Mouse (Mus musculus) fibroblast of lung, adult 2 months (primary cell): ENCODE results near the gene Slc7a11.
A peak's percentile ranks its signal among the peaks of the same experiment; 100 is the strongest.

Experiments
- DNase-seq: peaks from one replicate; pipeline ENCODE4 v3.0.0-alpha.2; 2011; ENCODE audit warnings: low read depth

Gene Slc7a11

DNA sequence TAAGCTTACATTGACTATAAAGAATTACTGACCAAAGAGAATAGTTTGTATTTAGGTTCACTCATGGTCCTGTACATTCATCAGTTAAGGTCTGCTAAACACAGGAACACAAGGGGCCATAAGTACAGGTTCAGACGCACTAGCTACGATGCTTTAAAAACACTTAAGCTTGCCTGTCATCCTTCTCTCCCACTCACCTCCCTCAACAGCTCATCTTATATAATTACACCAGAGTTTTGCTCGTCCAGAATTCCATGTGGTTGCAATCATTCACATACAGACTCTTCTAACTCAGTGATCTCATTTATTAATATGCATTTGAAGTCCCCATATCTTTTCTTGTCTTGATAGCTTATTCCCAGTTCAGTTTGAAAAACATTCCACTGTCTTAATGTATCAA, 458.6 kb downstream of the Slc7a11 start:
- no peak for DNase-seq

DNA sequence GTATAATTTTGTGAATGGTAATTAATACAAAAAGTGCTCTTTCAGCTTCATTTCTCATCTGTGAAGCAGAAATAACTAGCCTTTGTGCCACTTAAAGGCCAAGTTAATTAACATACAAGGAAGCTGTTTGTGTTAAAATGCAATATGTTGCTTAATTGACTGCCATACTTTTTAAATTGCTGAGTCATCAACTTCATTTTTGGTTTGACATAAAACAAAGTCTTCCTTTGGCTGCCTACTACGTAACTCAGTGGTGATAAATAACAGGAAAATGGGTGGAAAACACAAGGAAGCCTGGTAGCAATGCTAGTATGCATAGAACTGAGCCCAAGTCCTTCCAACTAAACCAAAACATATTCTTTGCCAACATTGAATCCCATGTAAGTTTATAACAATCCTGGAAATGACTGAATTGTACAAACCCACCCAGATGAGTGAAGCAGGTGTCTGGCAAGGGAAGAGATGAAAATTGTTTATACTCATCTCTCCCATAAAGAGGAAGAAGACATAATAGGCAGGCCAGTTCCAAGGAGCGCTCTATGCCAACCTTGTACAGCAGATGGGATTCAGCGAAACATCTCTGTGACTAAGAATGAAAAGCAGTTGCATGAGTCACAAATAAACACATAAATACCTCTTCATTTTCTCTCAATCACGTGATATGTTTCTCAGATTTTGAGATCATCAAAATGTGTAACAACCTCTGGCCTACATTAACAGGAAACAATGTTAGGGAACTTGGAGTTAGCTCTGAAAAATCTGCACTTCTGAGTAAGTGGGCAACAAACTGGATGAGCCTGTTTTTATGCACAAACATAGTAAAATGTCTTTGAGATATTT, 459.8 kb downstream of the Slc7a11 start:
- no peak for DNase-seq

DNA sequence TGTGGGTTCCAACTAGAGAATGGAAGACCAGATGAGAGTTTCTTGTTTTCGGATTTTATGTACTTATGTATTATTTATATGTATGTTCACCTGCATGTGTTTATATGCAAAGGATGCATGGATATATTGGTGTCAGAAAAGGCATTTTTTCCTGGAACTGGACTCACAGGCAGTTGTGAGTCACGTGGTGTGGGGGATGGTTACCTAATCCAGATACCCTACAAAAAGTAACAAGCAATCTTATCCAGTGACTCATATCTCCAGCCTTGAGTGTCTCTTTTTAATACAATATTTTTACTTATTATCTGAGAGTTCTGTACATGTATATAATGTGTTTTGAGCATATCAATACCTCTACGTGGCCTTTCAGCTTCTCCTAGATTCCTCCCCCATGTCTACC, 469.4 kb downstream of the Slc7a11 start:
- no peak for DNase-seq

DNA sequence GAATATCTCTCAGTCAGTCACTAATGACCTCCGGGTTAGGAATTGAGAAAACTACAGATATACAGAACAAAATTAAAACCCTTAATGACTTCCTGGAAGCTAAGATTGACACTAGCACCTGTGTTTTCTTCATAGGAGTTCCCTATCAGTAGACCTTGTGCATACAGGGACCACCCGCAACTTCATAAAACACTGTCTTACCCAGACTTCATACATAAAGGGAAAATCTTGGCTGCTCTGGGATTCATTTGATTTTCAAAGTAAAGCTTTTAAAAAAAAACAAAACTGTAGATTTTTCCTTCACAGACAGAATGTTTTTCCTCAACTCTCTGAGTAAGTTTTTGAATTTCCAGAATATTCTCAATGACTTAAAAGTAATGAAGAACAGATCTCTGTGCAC, 477.8 kb downstream of the Slc7a11 start:
- DNase-seq = no peak

DNA sequence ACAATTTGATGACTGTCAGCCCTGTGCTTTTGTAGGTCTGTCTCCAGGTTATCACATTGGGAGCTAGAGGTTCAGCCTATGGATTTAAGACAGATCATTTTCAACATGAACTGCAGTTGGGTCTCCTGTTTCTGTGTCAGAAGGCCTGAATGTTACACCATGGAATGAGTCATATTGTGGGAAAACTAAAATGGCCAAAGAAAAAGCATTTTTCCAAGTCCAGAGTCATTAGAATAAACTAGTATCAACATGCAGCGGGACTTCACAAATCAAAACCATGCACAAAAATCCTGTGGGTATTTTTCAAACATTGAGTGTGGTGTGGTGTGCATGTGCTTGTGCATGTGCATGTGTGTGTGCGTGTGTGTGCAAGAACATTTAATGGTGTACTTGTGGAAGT, 482.8 kb downstream of the Slc7a11 start:
- DNase-seq = peak; percentile 66

DNA sequence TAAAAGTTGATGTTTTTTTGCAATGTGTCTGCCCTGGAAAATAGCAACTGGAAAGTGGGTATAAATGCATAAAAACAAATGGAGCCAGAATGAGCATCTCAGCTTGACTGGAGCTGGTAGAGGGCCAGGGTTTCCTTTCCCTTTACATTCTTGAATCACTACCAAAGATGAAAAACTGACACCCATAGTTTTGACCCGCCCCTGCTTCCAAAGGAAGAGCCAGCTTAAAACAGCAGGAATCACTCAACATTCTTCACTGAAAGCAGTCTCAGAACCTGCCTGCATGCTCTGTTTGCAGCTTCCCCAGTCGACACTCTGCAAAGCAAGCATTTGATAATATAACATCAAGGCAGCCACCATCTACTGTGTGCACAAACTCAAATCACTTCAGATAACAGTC, 496.6 kb downstream of the Slc7a11 start:
- DNase-seq = no peak

DNA sequence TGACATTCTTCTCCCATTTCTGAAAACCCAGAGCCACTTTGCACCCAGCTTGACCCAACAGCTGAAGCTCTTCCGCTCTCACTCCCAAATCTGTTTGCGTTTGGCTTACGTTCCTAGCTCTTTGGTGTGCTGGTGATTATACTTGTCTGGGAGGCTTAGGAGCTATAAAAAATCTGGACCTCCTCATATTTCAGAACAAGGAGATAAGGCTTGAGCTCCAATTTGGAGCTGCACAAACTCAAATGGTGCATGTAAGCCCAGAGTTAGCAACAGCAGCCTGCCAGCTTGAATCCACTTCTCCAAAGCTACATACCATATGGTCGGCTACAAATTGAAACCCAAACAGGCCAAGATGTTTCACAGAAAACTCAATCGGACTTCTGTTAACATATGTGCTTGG, 498.6 kb downstream of the Slc7a11 start:
- no peak for DNase-seq

DNA sequence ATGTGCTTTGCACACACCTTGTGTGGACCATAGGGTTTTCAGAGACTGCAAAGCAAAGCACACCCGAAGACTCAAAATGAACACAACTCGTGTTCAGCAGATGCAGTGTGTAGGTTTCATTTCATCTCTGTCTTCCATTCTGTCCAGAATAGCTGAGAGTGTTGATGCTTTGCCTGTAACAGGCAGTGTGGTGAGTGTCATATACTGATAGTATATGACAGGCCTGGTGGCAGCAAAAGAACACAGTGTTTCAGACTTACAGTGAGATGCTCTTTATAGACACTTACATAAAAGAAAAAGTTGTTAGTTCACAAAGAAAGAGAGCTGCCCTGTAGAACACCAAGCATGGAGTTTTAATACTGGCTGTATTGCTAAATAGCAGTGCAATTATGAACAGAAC, 505.8 kb downstream of the Slc7a11 start:
- DNase-seq = no peak

DNA sequence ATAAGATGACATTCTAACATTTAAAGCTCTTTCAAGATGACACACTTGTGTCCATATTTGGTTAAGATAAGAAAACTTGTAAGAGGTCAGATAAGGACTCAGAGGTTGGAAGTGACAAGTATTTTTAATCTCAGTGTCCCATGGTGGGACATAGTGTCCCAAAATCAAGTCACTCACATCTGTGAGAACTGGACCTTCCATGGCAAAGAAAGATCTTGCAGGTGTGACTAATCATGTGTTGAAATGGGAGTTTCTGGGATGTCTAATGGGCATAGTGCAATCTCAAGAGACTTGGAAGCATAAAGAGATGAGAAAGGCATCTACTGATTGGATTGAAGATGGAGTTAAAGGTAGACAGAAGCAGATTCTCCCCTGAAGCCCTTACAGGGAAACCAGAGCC, 513.9 kb downstream of the Slc7a11 start:
- no peak for DNase-seq

DNA sequence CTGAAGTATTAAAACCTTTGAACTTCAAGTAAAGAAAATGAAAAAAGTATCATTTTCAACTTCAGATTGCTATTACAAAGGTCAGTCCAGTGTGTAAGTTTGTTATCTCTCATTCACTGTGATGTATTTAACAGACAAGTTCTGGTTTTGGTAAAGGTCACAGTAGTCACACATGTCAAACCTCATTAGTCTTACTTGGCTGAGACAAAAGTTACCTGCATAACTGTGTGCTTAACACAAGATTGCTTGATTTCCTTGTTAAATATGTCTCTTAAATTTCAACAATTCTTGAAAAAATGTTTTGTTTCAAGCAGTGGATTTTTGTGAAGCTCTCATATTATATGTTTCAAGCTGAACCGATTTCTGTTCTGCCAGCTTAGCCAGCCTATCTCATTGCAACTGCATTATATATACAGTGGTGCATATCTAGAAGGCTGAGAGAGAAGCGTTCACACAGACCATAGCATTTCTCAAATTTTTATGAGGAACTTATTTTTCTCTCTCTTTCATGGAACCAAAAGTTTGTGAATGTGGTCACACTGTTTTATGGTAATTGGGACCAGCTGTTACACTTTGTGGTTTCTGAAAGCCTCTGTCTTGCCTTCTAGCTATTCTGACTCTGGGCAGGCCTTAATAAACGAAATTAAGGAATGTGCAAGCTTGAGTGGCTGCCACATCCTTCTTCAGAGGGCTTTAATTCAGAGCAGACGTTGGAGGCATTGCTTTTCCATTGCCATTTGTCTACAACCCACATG, 514.7 kb downstream of the Slc7a11 start:
- DNase-seq = peak; percentile 88

DNA sequence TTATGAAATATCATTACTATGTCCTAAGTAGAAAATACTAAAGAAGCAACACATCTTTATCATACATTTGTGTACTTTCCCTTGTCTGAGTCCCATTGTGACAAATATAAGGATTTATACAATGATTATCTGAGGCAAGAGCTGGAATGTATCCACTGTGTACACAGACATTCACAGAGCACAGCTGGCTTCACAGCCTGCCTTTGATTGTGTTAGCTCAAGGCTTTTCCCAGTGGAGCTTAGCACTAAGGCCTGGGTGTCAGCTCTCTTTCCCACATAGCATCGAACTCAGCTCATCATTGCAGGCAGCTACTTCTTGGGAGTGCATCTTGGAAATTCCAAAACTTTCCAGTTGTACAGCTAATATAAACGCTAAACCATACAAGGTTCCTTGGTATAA, 529.5 kb downstream of the Slc7a11 start:
- no peak for DNase-seq

DNA sequence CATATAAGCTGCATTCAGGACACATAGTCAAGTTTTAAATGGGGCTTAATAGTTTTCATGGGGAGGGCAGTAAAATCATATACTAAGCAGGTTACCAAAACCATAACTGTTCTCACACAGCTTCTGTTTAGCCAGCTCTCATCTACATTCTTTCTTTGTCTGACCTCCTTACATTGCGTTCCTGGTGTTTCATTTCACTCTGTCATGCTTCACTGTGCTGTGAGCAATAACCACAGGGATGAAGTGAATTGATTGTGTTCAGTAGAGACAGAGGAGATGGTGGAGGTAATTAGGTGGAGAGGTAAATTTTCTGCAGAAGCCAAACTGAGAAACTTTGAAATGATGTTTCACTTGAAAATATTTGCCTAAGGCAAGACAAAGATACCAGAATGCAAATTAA, 532.5 kb downstream of the Slc7a11 start:
- no peak for DNase-seq

DNA sequence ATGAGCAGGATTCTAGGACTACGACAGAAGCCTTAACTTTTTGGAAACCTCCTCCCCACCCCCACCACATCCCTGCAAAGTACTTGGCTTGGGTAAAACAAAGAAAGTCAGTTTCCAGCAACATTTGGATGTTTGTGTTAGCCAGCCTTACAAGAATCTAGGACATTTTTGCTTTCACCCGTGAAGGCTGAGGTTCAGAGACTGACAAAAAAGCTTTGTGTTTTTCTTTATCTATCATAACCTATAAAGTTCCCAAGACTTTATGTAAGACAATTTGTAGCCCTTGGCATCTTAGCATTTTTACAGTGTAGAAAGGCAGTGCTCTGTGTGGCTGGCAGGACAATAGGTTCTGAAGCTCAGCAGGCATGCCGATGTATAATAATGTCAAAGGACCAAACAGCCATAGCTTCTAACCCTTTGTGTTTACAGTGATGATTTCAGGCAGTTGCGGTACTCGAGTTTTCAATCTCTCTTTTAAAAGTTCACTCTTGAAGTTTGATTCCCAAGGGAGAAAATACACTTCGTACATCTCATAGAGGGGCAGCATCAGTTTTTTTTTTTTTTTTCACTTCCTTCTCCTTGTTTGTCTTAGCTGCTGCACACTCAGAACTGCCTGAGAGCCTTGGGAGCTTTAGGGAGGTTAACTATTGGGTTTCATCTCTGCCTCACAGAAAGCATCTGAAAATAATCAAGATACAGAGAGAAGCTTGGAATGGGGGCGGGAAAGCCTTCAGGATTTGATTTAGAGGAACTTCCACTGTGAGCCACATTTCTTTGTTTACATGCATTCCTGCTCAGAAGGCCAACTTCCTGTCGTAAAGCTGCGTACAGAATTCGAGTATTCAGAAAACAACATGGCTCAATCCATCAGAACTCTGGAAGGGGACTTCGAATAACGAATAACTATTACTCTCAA, 534.7 kb downstream of the Slc7a11 start:
- DNase-seq = peak; percentile 62

DNA sequence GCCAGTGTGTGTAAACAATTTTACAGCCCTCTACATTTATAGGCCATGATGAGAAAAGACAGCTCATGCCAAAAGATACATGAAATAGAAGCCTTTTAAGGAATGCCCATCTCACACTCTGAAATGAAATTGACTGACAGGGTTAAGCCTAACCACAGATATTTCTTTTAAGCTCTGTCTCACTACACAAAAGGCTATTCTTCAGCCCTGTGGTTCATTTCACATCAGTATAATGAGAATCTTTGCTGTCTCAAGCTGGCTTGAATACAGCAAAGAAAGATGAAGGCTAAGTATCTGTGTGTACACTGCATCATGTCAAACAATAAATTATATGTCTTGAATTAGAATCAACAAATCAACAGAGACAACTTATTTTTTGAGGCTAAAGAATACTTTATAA, 549.5 kb downstream of the Slc7a11 start:
- no peak for DNase-seq

DNA sequence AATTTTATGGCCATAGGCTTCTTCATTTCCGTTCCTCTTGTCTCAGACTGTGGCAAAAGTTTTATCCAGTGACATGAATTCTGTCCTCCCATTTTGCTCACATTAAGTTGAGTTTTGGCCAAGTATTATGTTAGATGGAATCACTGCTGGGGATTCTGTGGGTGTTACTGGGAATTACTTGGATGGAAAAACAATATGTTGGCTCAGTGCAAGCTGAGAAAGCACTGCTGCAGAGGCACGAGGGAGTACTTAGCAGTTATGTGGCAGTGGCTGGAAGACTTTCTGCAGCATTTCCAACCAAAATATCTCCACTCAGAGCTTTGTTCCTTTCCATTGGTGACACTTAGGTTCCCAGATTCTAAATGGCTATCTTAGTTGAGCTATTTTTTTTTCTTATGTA, 556.1 kb downstream of the Slc7a11 start:
- no peak for DNase-seq

DNA sequence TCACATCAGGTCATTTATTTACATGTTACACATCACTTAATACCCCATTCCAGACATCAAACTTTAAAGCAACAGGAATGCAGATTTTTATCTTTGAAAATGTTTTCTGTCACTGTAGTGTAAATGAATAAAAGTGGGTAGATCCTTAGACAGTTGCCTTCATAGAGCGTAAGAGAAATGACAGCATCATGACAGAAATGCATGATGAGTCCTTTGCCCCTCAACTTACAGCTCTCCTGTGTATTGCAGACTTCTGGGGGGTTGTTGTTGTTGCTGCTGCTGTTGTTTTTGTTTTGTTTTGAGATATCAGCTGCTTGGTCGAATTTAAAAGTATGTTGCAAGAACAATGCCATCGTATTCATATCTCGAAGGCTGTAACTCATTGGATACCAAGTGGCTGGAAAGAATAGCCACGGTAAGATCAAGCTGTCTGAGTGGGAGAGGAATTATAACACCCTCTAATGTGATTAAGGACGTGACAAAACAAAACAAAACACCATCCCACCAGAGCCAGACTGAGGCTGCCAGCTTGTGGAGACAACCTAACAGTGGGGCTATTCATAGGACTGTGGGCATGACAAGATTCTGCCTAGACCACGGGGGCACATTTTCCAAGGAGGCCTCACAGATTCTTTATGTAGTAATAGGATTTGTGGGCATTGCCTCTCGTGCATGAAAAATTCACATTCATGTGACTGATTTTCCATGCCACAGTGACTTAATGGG, 557.0 kb downstream of the Slc7a11 start:
- no peak for DNase-seq

DNA sequence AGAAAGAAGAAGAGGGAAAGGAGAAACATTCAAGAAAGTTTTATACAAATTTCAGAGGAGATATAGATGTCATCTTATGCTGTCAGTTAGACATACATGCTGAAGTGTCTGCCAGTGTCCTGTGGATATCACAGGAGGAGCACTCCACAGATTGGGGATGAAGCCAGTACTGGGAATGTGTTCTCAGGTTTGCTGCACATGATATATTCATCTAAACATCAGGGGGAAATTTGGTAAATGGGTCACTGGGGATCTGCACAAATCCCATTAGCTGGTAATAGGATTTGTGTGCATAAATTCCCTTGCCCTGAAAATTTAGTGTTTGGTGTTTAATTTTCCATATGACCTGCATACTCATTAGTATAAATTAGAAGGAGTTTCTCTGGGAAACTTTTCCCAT, 562.9 kb downstream of the Slc7a11 start:
- DNase-seq = no peak

DNA sequence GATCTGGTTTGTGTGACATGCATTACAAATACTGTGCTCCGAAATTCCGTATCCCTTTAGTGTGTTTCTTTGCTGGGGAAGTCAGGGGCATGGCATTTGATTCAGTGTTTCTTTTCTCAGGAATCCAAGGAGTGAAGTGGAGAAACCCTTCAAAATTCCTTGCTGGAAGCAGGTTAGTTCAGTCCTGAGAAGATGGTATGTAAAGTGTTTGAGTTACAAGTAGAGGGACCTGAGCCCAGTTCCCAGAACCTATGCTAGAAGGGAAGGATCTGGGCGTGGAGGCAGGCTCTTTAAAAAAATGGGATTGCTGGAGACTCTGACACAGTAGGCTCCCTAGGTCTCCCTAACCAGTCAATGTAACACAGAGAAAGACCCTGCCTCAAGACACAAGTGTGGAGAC, 572.6 kb downstream of the Slc7a11 start:
- DNase-seq = no peak

DNA sequence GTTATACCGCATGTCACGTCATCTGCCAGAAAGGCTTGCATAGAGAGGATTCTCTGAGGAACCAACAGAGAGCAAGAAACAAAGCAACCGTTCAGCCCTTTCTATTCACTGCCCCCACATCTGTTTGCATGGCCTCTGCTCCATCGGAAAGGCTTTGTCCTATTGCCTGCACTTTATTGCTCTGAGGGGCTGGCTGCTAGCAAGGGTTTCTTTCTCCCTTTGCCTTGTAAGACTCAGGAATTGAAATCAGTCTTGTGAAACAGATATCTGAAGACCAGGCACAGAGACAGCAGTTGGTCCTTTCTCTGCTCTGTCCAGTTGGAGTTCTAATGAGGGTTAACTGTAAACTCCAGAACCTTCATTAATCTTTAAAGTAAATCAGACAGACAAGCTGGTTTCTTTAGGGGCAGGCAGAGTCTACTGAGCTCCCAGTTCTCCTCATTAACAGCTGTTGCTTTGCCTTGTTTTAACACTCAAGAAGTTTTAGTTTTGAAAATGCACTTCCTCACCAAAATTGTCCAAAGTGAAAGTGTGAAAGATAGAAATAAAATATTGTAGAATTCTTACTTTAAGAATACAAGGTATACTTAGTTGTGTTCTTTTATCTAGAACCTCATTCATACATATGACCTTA, 575.3 kb downstream of the Slc7a11 start:
- DNase-seq = no peak

DNA sequence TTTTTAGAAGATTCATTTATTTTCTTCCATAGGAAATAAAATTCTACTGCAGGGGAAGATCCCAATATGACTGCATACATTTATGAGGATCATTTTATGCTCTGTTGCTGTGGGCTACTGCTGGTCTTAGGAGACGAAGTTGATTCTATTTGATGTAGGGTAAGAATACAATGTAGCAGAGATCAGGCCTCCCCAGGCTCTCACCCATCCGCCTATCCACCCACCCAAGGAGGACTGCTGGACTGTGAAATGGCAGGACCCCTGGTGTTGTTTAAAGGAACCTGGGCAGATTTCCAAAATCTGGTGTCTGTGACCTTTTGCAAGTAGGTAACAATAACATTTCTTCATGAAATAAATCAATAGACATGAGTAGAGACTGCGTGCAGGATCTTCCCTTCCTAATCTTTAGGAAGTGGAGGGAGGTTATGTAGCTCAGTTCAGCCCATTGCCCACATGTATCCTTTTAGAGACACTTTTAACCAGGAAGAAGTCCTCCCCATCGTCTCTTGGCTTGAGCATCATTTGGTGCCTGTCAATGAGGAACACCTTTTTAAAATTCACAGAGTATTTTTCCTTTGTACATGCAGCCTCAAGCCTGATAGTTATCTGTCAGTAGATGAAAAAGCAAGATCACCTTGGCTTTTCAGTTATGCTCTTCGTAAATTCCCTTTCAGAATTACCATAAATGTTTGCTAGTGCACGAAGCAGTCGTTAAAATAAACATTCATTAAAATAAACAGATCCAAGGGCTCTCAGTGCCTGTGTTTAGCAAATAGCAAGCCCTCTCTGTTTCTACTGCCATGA, 576.1 kb downstream of the Slc7a11 start:
- DNase-seq = no peak
